Mouse (Mus musculus) olfactory bulb, adult 2 months (tissue): ENCODE data around the gene Nop53. TPM values are rescaled to one million over a fixed set of nuclear protein-coding genes. Genes with fewer than 3 reads are reported as not detected.
A peak's percentile ranks its signal among the peaks of the same experiment; 100 is the strongest.

ENCODE experiments used
- H3K27ac ChIP-seq: fragments of 200-500 bp; 2 replicates; pipeline ENCODE4 v1.5.1; 2012; ENCODE audit warnings: low read depth, low read length; ENCODE audit not compliant: insufficient read depth
- H3K4me1 ChIP-seq: fragments of 200-500 bp; 2 replicates; pipeline ENCODE4 v1.6.1; 2012; ENCODE audit warnings: low read length; ENCODE audit not compliant: control insufficient read depth, insufficient read depth
- H3K4me3 ChIP-seq: fragments of 200-500 bp; 2 replicates; pipeline ENCODE4 v1.5.1; 2012; ENCODE audit warnings: mild to moderate bottlenecking, low read depth, low read length, moderate library complexity; ENCODE audit not compliant: insufficient read depth
- CTCF ChIP-seq: fragments of 200-500 bp; IDR thresholded peaks from 2 replicates; pipeline ENCODE4 v1.5.1; 2012; ENCODE audit warnings: low read depth, mild to moderate bottlenecking, low read length, moderate library complexity; ENCODE audit not compliant: insufficient read depth
- POLR2A ChIP-seq: fragments of 200-500 bp; IDR thresholded peaks from 2 replicates; pipeline ENCODE4 v1.6.1; 2012; ENCODE audit warnings: mild to moderate bottlenecking, low read depth, low read length, moderate library complexity; ENCODE audit not compliant: insufficient read depth
- WGBS: fragments of 180-500 bp; shearing (Covaris S2); methylation state at CpG from one replicate; pipeline ENCODE4 v1.1.7; 2018; 5-methylcytosine and 5-hydroxymethylcytosine counted together
- polyA plus RNA-seq: library from polyadenylated mRNA; stranded (reverse); fragments of >200 nt; gene quantifications from 2 replicates; pipeline ENCODE4 v1.2.4, GENCODE M21; 2012; ENCODE audit warnings: low replicate concordance; ENCODE audit not compliant: missing spikeins, insufficient read depth, insufficient read length

Nop53 gene
- not detected in 2 replicates for polyA plus RNA-seq

DNA sequence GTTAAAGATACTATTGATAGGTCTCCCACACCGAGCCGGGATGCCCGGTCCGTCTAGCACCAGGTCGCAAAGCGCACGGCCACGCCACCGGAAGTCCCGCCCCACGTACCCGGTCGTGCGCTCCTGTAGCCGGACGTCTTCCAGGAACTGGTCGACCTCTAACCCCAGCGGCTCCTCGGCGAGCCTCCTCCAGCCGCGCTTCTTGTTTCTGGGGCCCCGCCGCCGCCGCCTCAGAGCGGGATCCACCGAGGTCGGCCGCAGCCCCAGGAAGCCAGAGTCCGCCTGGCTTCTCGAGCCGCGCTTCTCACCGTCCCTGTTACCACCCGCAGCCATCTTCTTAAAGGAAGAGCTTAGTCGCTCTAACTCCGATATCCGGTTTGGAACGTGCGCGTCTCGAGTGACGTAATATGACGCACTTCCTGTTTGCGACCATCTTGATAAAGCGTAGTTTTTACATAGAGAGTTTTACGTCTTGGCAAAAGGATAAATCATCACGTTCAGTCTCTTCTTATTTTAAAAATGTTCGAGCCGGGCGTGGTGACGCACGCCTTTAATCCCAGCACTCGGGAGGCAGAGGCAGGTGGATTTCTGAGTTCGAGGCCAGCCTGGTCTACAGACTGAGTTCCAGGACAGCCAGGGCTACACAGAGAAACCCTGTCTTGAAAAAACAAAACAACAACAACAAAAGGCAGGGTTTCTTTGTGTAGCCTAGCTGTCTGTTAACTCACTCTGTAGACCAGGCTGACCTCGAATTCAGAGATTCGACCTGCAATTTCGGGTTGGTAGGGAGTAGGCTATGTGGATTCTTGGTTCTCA is at the start of gene Nop53:
Gene Nop53 (minus strand): TSS at position 354 of the 816 bp plus-strand sequence.
- Histone ChIP-seq H3K4me1 (peaks cover 21% of the 10 kb centered on the region), H3K27ac (peak within 1 kb of the TSS; percentile 85), H3K4me3 (peak within 1 kb of the TSS; percentile 62)
- peak; percentile 35; the same call in 1 of the 2 replicates for TF ChIP-seq POLR2A
- TF ChIP-seq CTCF = no peak
- WGBS = 2% methylated on average over 59 of the region's 59 CpGs

DNA sequence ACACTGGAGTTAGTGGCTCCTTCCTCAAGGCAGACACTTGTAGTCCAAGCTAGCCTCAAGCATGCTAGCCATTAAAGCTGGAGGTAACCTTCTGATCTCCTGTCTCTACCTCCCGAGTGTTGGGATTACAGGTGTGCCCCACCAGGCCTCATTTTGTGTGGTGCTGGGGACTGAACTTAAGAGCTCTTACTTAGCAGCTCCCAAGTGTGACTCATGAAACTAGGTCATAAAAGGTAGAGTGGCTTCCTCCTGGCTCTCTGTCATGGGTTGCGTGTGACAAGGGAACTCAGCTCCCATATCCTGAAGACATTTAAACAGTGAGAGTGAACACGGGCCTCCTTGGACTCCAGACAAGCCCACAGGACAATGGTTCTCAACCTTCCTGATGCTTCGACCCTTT is 47.9 kb upstream of the Nop53 start:
- H3K27ac ChIP-seq = no peak overlapping the region
- H3K4me3 ChIP-seq = no peak overlapping the region
- TF ChIP-seq POLR2A = no peak
- 92% methylated on average over 4 of the region's 4 CpGs for WGBS
- H3K4me1 ChIP-seq = no peaks in the 10 kb centered on the region

DNA sequence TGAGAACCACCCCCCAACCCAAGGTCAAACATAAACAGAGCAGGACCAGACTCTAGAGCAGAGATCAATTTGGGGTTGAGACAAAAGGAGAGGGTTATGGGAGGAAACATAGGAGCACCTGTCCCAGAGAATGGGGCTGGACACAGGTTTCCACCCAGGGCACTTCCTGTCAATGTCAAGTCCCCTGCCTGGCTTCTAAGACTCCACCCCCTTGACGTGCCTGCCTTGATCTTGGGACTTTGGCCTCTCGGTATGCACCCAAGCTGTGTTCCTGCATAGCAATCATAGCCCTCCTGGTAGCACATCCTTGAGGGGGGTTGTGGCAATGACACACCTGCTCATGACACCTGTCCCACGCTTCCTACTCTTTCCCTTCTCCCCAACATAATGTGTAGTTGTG is 47.3 kb upstream of the Nop53 start:
- no peak for TF ChIP-seq CTCF
- TF ChIP-seq POLR2A = no peak
- Histone ChIP-seq H3K27ac (no peak overlapping the region), H3K4me1 (no peaks in the 10 kb centered on the region), H3K4me3 (no peak overlapping the region)
- 82% methylated on average over 3 of the region's 3 CpGs for WGBS

DNA sequence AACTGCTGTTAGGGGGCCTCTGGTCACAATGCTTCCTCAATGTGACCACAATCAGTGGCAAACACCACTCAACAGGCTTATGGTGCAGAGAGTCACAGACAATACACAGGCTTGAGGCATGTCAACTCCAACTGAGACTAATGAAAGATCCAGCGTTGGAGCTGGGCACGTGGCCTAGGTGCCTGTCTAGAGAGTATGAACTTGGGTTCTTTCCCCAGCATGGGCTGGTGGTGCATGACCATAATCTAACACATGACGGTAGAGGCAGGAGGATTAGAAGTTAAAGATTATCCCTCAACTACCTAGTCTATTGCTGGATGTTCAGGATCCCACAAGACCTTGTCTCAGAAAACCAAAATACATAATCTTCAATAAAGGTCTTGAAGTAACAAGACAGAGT is 45.9 kb upstream of the Nop53 start:
- H3K4me3 ChIP-seq = no peak overlapping the region
- whole genome bisulfite sequencing = 80% methylated on average over 3 of the region's 3 CpGs
- no peaks in the 10 kb centered on the region for H3K4me1 ChIP-seq
- H3K27ac ChIP-seq = no peak overlapping the region
- TF ChIP-seq CTCF (no peak), POLR2A (no peak)

DNA sequence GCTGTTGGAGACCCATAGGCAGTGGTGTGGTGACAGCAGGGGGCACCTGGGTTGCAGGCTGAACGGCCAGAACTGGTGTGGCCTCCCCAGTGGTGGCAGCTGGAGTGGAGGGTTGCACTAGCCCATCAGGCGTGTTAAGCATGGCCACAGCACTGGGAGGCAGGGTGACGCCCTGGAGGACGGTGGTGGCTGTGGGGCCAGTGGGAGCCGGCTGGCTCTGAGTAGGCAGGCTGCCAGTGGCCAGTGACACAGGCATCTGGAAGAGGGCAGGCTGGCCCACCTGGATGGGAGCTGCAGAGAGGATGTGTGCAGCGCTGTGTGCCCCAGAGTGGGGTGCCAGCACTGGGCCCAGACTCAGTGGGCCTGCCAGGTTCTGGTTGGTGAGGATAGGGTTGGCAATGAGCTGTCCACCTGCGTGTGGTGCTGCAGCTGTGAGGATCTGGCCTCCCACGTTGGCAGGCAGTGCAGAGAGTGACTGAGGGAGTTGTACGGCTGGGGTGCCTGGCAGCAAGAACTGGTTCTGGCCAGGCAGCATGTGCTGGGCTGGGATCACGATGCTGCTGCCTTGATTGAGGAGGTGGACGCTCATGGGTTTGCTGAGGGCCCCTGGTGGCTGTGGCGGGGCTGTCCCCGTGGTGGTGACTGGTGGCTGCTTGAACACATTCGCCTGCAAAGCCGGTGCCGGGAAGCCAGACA is 41.9 kb upstream of the Nop53 start:
- 81% methylated on average over 16 of the region's 16 CpGs for WGBS
- Histone ChIP-seq H3K4me3 (no peak overlapping the region), H3K4me1 (no peaks in the 10 kb centered on the region), H3K27ac (no peak overlapping the region)
- TF ChIP-seq POLR2A (no peak), CTCF (no peak)

DNA sequence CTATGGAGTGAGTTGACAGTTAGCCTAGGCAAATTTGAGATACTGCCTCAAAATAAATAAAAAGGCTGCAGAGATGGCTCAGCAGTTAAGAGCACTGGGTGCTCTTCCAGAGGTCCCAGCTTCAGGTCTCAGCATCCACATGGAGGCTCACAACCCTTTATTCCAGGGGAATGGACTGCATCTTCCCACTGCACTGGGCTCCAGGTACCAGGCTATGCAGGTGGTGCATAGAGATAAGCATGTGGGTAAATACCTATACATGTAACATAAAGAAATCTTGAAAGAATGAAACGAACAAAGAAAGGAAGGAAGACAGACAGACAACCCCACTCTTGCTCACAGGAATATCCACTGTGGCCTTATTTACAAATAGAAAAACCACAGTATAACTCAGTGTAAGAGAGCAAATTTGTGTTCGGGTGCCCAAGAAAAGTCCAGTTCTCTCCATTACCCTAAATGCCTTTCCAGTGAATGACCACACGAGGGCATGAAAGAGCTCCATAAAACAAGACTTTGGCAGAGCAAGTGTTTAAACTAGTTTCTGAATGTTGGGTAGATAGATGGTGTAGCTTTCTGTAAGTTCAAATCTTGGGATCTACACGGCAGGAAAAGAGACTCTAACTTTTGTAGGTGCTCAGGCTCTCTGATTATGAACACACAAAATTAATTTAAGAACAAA is 37.0 kb upstream of the Nop53 start:
- TF ChIP-seq CTCF (no peak), POLR2A (no peak)
- Histone ChIP-seq H3K4me3 (no peak overlapping the region), H3K27ac (no peak overlapping the region), H3K4me1 (peaks cover 14% of the 10 kb centered on the region)
- 24% methylated on average over 4 of the region's 4 CpGs for WGBS

DNA sequence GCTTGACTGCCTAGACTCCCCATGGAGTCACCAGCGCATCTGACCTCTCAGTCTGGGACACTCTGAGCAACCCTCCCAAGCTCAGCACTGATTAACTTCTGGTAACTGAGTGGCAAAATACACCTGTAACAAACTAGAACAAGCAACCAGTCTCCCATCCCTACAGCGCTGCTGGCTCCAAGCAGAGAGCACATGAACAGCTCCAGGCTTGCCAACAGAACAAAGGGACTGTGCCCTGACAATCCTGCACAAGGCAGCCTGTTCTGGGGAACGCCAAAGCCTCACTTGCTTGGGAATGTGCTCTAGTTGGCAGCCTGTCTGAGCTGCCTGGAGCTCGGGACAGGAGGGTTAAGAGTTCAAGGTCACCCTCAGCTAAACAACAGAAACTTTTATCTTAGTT is 35.7 kb upstream of the Nop53 start:
- Histone ChIP-seq H3K4me1 (peaks cover 14% of the 10 kb centered on the region), H3K27ac (no peak overlapping the region), H3K4me3 (no peak overlapping the region)
- no peak for TF ChIP-seq POLR2A
- no peak for TF ChIP-seq CTCF
- WGBS = 56% methylated on average over 4 of the region's 4 CpGs

DNA sequence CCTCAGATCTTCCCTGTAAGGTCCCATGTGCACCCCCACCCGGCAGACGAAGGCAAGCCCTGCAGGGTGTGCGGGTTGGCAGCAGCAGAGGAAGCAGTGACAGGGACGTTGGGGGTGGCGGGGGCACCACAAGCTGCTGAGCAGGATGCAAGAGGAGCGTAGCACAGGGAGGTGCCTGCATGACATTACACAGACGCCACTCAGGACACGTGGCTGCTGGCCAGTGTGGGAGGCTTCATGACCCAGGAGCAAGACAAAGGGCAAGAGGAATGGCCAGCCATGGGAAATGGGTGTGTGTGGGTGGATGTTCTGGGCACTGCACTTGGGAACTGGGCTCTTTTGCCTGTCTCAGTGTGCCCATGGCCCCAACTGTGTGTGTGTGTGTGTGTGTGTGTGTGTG is 34.4 kb upstream of the Nop53 start:
- WGBS = 43% methylated on average over 8 of the region's 8 CpGs
- no peak overlapping the region for H3K27ac ChIP-seq
- TF ChIP-seq CTCF (no peak), POLR2A (no peak)
- H3K4me1 ChIP-seq = peaks cover 14% of the 10 kb centered on the region
- H3K4me3 ChIP-seq = no peak overlapping the region

DNA sequence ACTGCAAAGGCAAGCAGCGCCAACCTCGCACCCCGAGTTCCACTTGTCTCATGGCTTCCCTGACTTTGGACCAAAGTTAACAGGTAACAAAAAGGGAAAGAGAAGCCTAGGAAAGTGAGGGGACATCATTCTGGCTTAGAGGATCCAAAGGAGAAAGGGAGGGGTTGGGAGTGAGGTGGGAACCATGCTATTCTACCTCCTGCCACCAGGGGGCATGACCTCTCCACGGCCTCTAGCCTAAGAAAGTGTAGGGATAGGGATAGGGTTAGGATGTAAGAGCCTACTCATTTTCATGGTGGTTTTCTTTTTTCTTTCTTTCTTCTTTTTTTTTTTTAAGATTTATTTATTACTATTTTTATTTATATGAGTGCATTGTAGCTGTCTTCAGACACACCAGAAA is 30.0 kb upstream of the Nop53 start:
- Histone ChIP-seq H3K4me3 (no peak overlapping the region), H3K4me1 (peaks cover 11% of the 10 kb centered on the region), H3K27ac (no peak overlapping the region)
- WGBS = 73% methylated on average over 4 of the region's 4 CpGs
- TF ChIP-seq POLR2A (no peak), CTCF (peak; percentile 42; the same call in 1 of the 2 replicates)

DNA sequence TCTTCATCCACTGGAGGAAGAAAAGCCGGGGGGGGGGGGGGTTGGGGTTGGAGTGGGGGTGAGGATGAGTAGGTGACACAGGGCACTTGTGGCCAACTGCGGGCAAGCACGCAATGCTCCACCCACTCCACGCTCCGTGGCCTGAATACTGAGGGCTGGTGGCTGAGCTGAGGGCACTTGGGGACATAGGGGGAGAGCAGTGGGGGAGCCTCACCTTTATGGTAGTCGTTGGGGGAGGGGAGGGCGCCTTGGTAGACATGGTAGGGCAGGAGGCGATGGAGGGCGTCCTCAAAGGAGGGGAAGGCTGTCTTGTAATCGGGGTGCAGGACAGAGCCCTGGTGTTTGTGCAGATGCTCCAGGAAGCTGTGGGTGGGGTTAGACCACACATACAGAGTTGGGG is 29.6 kb upstream of the Nop53 start:
- TF ChIP-seq POLR2A = no peak
- TF ChIP-seq CTCF = no peak

More for the DNA sequence above, 29.6 kb upstream of the Nop53 start:
- Histone ChIP-seq H3K4me3 (no peak overlapping the region), H3K27ac (no peak overlapping the region), H3K4me1 (peaks cover 7% of the 10 kb centered on the region)
- 91% methylated on average over 10 of the region's 10 CpGs for WGBS
